Mouse (Mus musculus): ENCODE results near the gene Rere. TPM values are rescaled to one million over a fixed set of nuclear protein-coding genes. Genes with fewer than 3 reads are reported as not detected.
A peak's percentile ranks its signal among the peaks of the same experiment; 100 is the strongest.

Gene Rere
- total RNA-seq (2014; rRNA removed): 30.5 and 31.3 TPM in 2 replicates
- polyA plus RNA-seq (2015; fragmentation: Nextera tagmentation; extraction: Ambion mirVana): 14.8 and 18.9 TPM in 2 replicates

DNA sequence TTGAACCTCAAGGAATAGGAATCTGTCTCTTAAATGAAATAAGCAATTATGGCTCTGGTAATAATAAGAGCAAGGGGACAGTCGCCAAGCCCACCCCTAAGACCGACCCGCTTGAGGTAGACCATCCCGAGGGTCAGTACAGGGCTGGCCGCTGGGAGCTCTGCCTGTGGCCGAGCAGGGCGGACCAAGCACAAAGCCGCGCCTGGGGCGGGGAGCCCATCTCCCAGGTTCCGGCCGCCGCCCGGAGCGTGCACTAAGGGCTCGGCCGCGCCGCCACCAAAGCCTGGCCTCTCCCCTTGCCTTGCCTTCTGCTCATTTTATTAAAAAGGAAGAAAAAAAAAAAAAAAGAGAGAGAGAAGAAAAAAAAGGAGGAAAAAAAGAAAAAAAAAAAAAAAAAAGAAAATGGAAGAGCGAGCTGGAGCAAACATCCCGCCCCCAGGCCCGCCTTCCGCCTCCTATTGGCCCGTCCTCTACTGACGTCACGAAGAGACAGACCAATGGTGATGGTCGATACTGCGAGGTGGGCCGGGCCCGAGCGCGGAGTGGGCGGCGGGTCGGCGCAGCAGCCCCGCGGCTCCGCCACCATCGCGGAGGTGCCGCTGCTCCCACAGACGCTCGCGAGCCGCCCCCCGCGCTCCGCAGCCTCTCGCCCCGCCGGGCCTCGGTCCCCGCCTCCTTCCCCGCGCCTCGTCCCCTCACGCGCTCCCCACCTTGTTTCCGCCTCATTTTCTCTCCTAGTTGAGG lies at the start of gene Rere:
TSS of gene Rere (plus strand) at position 629 of the 744 bp plus-strand sequence.
- 4% methylated on average over 57 of the region's 60 CpGs for WGBS
- peak; percentile 19; the same call in 1 of the 2 replicates for TF ChIP-seq CTCF (IDR thresholded peaks at IDR 0.05; ENCODE audit: low read depth)

DNA sequence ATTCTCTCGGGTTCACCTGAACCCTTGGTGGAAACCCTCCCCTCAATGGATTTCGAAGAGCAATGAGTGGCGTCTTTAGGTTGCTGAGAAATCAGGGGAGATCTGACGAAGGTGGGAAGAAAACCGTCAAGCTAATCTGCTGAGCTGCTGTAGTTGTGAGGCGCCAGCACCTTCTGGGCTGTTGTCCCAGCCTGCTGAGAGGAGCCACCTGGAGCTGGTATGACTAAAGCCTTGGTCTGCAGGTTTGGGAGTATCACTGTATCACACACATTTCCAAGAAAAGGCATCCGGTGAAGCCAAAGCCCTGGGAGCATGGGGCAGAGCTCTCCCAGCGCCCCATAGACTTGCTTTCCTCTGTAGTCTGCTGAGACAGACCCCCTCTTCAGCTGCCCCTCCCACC lies 49.6 kb upstream of the Rere start:
- H3K9me3 ChIP-seq (ENCODE audit: low read length): no peaks in the 10 kb centered on the region
- WGBS: 59% methylated on average over 8 of the region's 8 CpGs
- H3K4me3 ChIP-seq (ENCODE audit: low read depth, low read length): no peak overlapping the region

More for the DNA sequence above, at the start of gene Rere:
- Histone ChIP-seq H3K4me3 (ENCODE audit: low read depth, low read length) (peak within 1 kb of the TSS; percentile 89), H3K36me3 (ENCODE audit: insufficient read depth) (no peaks in the 10 kb centered on the region), H3K27ac (ENCODE audit: low read depth, low read length) (peak within 1 kb of the TSS; percentile 100), H3K4me1 (ENCODE audit: insufficient read depth) (peaks cover 11% of the 10 kb centered on the region), H3K4me2 (ENCODE audit: low read depth) (peak within 1 kb of the TSS; percentile 65), H3K27me3 (ENCODE audit: insufficient read depth, low read length) (no peaks in the 10 kb centered on the region), H3K9me3 (ENCODE audit: low read length) (no peaks in the 10 kb centered on the region), H3K9ac (peak within 1 kb of the TSS; percentile 94)
- peak; percentile 99 for DNase-seq
- peak; percentile 99 for ATAC-seq

DNA sequence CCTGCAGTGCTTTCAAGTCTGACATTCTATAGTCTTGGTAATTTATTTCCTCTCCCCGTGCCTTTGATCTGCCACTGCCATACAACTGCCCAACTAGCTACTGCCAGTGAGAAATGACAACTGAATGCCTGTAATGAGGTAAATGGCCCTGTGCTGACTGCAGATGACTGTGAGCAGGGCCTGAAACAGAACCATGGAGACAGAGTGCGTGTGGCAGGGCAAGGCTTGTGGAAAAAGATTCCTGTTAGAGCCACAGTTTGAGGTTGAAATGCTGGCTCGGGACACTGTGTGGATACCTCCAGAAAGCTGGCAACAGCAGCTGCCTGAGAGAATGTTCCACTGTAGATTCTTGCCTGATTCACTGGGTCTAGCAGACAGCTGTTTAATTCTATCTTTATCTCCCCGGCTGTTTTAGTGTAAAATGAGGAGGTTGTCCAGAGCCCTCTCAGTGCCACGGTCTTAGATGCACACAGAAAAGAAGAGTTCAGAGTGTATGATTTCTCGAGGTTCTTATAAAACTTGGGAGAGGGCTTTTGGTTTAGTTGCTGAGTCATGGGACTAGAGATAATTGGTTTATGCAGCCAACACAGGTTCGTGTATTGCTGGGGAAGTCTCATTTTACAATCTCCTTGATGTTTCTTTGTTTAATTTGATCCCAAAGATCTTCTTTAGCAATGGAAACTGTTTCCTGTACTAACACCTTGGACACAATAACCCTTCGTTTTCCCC lies 46.7 kb upstream of the Rere start:
- Histone ChIP-seq H3K36me3 (ENCODE audit: insufficient read depth) (no peaks in the 10 kb centered on the region), H3K27me3 (ENCODE audit: insufficient read depth, low read length) (no peaks in the 10 kb centered on the region), H3K4me2 (ENCODE audit: low read depth) (no peak overlapping the region), H3K4me3 (ENCODE audit: low read depth, low read length) (no peak overlapping the region), H3K9ac (no peak overlapping the region), H3K27ac (ENCODE audit: low read depth, low read length) (0 out of 2 replicates have a peak overlapping the region, but pooled peaks have one; percentile 11), H3K4me1 (ENCODE audit: insufficient read depth) (peaks cover 17% of the 10 kb centered on the region), H3K9me3 (ENCODE audit: low read length) (no peaks in the 10 kb centered on the region)
- no peak for TF ChIP-seq CTCF (IDR thresholded peaks at IDR 0.05; ENCODE audit: low read depth)
- 25% methylated on average over 8 of the region's 8 CpGs for WGBS
- ATAC-seq: no peak
- DNase-seq: no peak

More for the DNA sequence above, 49.6 kb upstream of the Rere start:
- TF ChIP-seq CTCF (IDR thresholded peaks at IDR 0.05; ENCODE audit: low read depth): no peak
- DNase-seq (no peak), ATAC-seq (no peak)
- Histone ChIP-seq H3K9ac (no peak overlapping the region), H3K27me3 (ENCODE audit: insufficient read depth, low read length) (no peaks in the 10 kb centered on the region), H3K4me1 (ENCODE audit: insufficient read depth) (no peaks in the 10 kb centered on the region), H3K27ac (ENCODE audit: low read depth, low read length) (no peak overlapping the region), H3K36me3 (ENCODE audit: insufficient read depth) (no peaks in the 10 kb centered on the region), H3K4me2 (ENCODE audit: low read depth) (no peak overlapping the region)

DNA sequence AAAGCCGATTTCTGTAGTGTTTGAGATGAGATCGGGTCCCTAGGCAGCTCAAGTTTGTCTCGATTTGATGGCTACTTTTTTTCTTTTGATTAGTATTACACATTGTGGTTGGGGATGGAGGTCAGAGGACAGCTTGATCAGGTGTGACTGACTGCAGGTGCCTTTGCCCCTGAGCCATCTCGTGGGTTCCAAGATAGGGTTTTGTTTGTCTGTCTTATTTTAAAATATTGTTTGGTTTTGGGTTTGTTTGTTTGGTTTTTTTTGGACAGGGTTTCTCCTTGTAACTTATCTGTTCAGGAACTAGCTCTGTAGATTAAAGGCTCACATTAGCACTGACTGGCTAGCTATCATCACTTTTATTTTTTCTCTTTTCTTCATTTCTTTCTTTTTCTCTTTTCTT lies 45.9 kb upstream of the Rere start:
- no peak overlapping the region for H3K4me3 ChIP-seq (ENCODE audit: low read depth, low read length)
- H3K9me3 ChIP-seq (ENCODE audit: low read length): no peaks in the 10 kb centered on the region
- H3K4me2 ChIP-seq (ENCODE audit: low read depth): no peak overlapping the region
- no peak for TF ChIP-seq CTCF (IDR thresholded peaks at IDR 0.05; ENCODE audit: low read depth)
- no peaks in the 10 kb centered on the region for H3K36me3 ChIP-seq (ENCODE audit: insufficient read depth)
- H3K27ac ChIP-seq (ENCODE audit: low read depth, low read length): no peak overlapping the region
- no peaks in the 10 kb centered on the region for H3K27me3 ChIP-seq (ENCODE audit: insufficient read depth, low read length)
- WGBS: 58% methylated on average over 4 of the region's 4 CpGs
- DNase-seq: no peak
- H3K4me1 ChIP-seq (ENCODE audit: insufficient read depth): peaks cover 17% of the 10 kb centered on the region
- H3K9ac ChIP-seq: no peak overlapping the region
- no peak for ATAC-seq

DNA sequence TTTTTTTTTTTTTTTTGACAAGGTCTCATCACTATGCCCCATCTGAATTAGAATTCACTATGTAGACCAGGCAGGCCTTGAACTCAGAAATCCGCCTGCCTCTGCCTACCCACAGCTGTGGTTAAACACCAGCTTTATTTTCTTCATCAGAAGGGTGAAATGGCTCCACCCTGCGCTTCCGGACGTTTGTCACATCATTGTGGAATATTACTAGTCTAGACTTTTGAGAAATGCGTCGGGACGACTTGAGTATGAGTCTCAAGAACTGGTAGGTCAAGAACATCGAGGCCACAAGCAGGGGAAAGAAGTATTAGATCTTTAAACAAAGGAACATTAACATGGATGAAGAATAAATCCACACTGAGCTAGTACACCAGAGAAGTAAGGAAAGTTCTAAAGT lies 45.4 kb upstream of the Rere start:
- H3K9me3 ChIP-seq (ENCODE audit: low read length): no peaks in the 10 kb centered on the region
- peak overlapping the region; percentile 98 for H3K27ac ChIP-seq (ENCODE audit: low read depth, low read length)
- H3K4me1 ChIP-seq (ENCODE audit: insufficient read depth): peaks cover 17% of the 10 kb centered on the region
- H3K4me2 ChIP-seq (ENCODE audit: low read depth): peak overlapping the region; percentile 86
- H3K27me3 ChIP-seq (ENCODE audit: insufficient read depth, low read length): no peaks in the 10 kb centered on the region
- no peak for TF ChIP-seq CTCF (IDR thresholded peaks at IDR 0.05; ENCODE audit: low read depth)
- DNase-seq (no peak), ATAC-seq (no peak)
- 80% methylated on average over 8 of the region's 8 CpGs for WGBS
- H3K36me3 ChIP-seq (ENCODE audit: insufficient read depth): peaks cover 2% of the 10 kb centered on the region; the same call in 1 of the 2 replicates
- peak overlapping the region; percentile 58 for H3K4me3 ChIP-seq (ENCODE audit: low read depth, low read length)
- H3K9ac ChIP-seq: peak overlapping the region; percentile 88; the same call in 1 of the 2 replicates

DNA sequence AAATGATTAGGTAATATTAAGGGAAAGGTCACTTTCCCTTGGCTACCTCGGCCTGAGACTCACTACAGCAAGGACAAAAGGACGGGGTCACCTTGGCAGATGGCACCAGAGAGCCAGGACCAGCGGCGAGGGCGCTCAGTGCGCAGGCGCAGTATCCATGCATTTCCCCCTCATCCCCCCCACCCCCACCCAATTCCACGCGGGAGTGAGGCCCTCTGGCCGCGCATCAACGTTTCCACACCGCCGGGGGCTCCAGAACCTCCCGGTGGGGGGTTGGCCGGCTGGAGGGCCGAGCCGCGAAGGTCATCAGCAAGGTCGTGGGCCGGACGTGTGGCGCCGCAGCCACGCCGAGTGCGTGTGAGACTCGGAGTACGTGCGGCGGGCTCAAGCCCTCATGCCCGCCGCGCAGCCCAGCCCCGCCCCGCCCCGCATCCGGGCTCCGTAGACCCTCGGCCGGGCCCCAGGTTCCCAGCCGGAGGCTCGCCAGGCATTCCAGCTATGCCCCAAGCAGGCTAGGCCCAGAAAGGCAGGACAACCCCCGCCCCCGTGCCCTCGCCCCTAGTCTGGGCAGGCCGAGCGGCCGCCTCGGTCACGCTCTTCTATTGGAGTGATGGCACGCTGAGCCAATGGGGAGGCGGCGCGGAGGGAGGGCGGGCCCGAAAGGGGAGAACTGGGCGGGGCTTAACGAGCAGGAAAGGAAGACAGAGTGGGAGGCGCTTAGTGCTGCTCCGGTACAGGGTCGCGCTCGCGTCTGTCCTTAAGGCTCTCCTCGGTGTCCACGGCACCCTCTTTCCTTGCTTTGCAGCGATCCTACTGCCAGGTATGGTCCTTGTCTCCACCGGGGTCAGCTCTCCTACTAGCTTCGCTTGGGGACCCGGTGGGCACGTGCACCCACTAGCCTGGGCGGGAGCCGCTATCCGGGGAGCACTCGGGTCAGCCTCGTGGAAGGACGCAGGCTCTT lies 44.6 kb upstream of the Rere start, which contains the start of gene Eno1:
TSS of gene Eno1 (plus strand) at position 201 of the 961 bp plus-strand sequence.
- ATAC-seq: peak; percentile 97
- WGBS: 1% methylated on average over 71 of the region's 78 CpGs
- H3K27ac ChIP-seq (ENCODE audit: low read depth, low read length): peak within 1 kb of the TSS; percentile 98
- peak within 1 kb of the TSS; percentile 58 for H3K4me3 ChIP-seq (ENCODE audit: low read depth, low read length)
- no peaks in the 10 kb centered on the region for H3K27me3 ChIP-seq (ENCODE audit: insufficient read depth, low read length)
- no peaks in the 10 kb centered on the region for H3K9me3 ChIP-seq (ENCODE audit: low read length)
- peak; percentile 98 for DNase-seq
- peak; percentile 41 for TF ChIP-seq CTCF (IDR thresholded peaks at IDR 0.05; ENCODE audit: low read depth)
- peaks cover 10% of the 10 kb centered on the region for H3K36me3 ChIP-seq (ENCODE audit: insufficient read depth)
- peak within 1 kb of the TSS; percentile 86 for H3K4me2 ChIP-seq (ENCODE audit: low read depth)
- peaks cover 17% of the 10 kb centered on the region for H3K4me1 ChIP-seq (ENCODE audit: insufficient read depth)
- H3K9ac ChIP-seq: peak within 1 kb of the TSS; percentile 88
